Mouse (Mus musculus) MEL (cell line): ENCODE data around the gene Kcnh6. TPM values are rescaled to one million over a fixed set of nuclear protein-coding genes. Genes with fewer than 3 reads are reported as not detected.

Experiments
- CTCF ChIP-seq, 3 experiments: IDR thresholded peaks in 2 of 3; conservative IDR thresholded peaks in 1 of 3; 2 replicates each; pipeline ENCODE4 v1.5.1; 2011 to 2012; ENCODE audit warnings: low read length in 3 of 3, low read depth in 2 of 3, mild to moderate bottlenecking in 2 of 3, improper control_type of control experiment in 1 of 3, inconsistent platforms in 1 of 3, mixed read lengths in 1 of 3, moderate library complexity in 1 of 3; ENCODE audit not compliant: control insufficient read depth in 1 of 3, insufficient read depth in 1 of 3, poor library complexity in 1 of 3, severe bottlenecking in 1 of 3
- ELF1 ChIP-seq: IDR thresholded peaks from 2 replicates; pipeline ENCODE4 v1.6.1; 2014; ENCODE audit warnings: low read depth, mild to moderate bottlenecking, inconsistent platforms, low read length, improper control_type of control experiment, moderate library complexity
- ETS1 ChIP-seq: IDR thresholded peaks from 2 replicates; pipeline ENCODE4 v1.6.1; 2012; ENCODE audit warnings: low read depth, mild to moderate bottlenecking, inconsistent platforms, low read length, improper control_type of control experiment, moderate library complexity
- JUND ChIP-seq: IDR thresholded peaks from 2 replicates; pipeline ENCODE4 v1.6.1; 2011; ENCODE audit warnings: low read depth, mild to moderate bottlenecking, improper control_type of control experiment, low read length
- MAZ ChIP-seq: IDR thresholded peaks from 2 replicates; pipeline ENCODE4 v1.6.1; 2012; ENCODE audit warnings: low read depth, mild to moderate bottlenecking, inconsistent platforms, low read length, improper control_type of control experiment
- MYB ChIP-seq: IDR thresholded peaks from 2 replicates; pipeline ENCODE4 v1.6.1; 2011; ENCODE audit warnings: mild to moderate bottlenecking, low read depth, low read length, improper control_type of control experiment
- RCOR1 ChIP-seq: IDR thresholded peaks from 2 replicates; pipeline ENCODE4 v1.6.1; 2012; ENCODE audit warnings: low read depth, mild to moderate bottlenecking, inconsistent platforms, low read length, improper control_type of control experiment
- TBP ChIP-seq: IDR thresholded peaks from 2 replicates; pipeline ENCODE4 v1.8.0; 2011; ENCODE audit warnings: low read depth, low read length, improper control_type of control experiment
- polyA plus RNA-seq, 2 experiments: library from polyadenylated mRNA; stranded (reverse) in 1 of 2; unstranded in 1 of 2; fragments of >175 nt in 1 of 2; fragments of >200 nt in 1 of 2; gene quantifications; 2 replicates each; pipeline versions ENCODE4 v1.2.1 to v1.2.4; 2012; ENCODE audit warnings: low replicate concordance in 2 of 2, low read depth in 1 of 2; ENCODE audit not compliant: insufficient read length in 2 of 2, insufficient read depth in 1 of 2, missing spikeins in 1 of 2
- total RNA-seq: library from RNA; depleted of rRNA; stranded (reverse); fragments of 300-350 nt; gene quantifications from 2 replicates; pipeline ENCODE4 v1.2.3, GENCODE M21; 2012; rRNA removed

Kcnh6 gene
- total and polyA plus RNA-seq, 3 experiments: 0.04 to 0.07 TPM; not detected in 1

GRCm38 (mm10) chr11:106076321-106076720 is 68.4 kb downstream of the Kcnh6 start (continued):
- TF ChIP-seq TBP (0 out of 2 replicates have a peak, but pooled peaks have one; percentile 43), MYB (peak; percentile 27; the same call in 1 of the 2 replicates), JUND (no peak), ELF1 (no peak), MAZ (no peak), RCOR1 (no peak), ETS1 (no peak), CTCF (IDR thresholded peaks at IDR 0.05 in 2 of 3, conservative IDR thresholded peaks at IDR 0.05 in 1 of 3; ENCODE audit: control insufficient read depth in 1 of 3, insufficient read depth in 1 of 3, low read depth in 2 of 3, low read length in 3 of 3, poor library complexity in 1 of 3, severe bottlenecking in 1 of 3) (peak in 2 of 3 experiments; percentile 88 to 96)

Other genes starting within 250 kb of the Kcnh6 start
- 24.8 and 32.8 TPM in 2 replicates for gene Cyb561, start 54.8 kb upstream of the Kcnh6 start, total RNA-seq
- 10 to 100 TPM in 1 of 2 experiments, not detected in 1; 43.9 TPM for gene Cyb561, start 54.8 kb upstream of the Kcnh6 start, polyA plus RNA-seq
- gene Ace, start 40.2 kb upstream of the Kcnh6 start, total RNA-seq: not detected in 2 replicates
- not detected for gene Ace, start 40.2 kb upstream of the Kcnh6 start, polyA plus RNA-seq
- gene Ace3, start 13.4 kb upstream of the Kcnh6 start, total RNA-seq: not detected in 2 replicates
- gene Ace3, start 13.4 kb upstream of the Kcnh6 start, polyA plus RNA-seq: not detected
- gene Dcaf7, start 28.7 kb downstream of the Kcnh6 start, total RNA-seq: 77.4 and 86.9 TPM in 2 replicates
- 10 to 100 TPM; 65.5 to 88.2 TPM for gene Dcaf7, start 28.7 kb downstream of the Kcnh6 start, polyA plus RNA-seq
- gene Taco1, start 57.9 kb downstream of the Kcnh6 start, total RNA-seq: 33.3 and 35.0 TPM in 2 replicates
- 10 to 100 TPM in 1 of 2 experiments, not detected in 1; 33.1 TPM for gene Taco1, start 57.9 kb downstream of the Kcnh6 start, polyA plus RNA-seq
- gene Map3k3, start 76.5 kb downstream of the Kcnh6 start, total RNA-seq: 10.5 and 14.6 TPM in 2 replicates
- 10 to 100 TPM in 1 of 2 experiments, not detected in 1; 14.3 TPM for gene Map3k3, start 76.5 kb downstream of the Kcnh6 start, polyA plus RNA-seq
- gene Gm10840, start 152.7 kb downstream of the Kcnh6 start, total RNA-seq: not detected in 2 replicates
- gene Gm10840, start 152.7 kb downstream of the Kcnh6 start, polyA plus RNA-seq: not detected
- gene Limd2, start 152.7 kb downstream of the Kcnh6 start, total RNA-seq: 58.6 and 103 TPM in 2 replicates
- 100 to 1,000 TPM in 1 of 2 experiments, not detected in 1; 201 TPM for gene Limd2, start 152.7 kb downstream of the Kcnh6 start, polyA plus RNA-seq
- gene Strada, start 194.0 kb downstream of the Kcnh6 start, total RNA-seq: 25.5 and 27.4 TPM in 2 replicates
- 10 to 100 TPM in 1 of 2 experiments, not detected in 1; 39.8 TPM for gene Strada, start 194.0 kb downstream of the Kcnh6 start, polyA plus RNA-seq
- 51.6 and 51.8 TPM in 2 replicates for gene Ccdc47, start 208.2 kb downstream of the Kcnh6 start, total RNA-seq
- 100 to 1,000 TPM in 1 of 2 experiments, 10 to 100 TPM in 1; 47.6 to 145 TPM for gene Ccdc47, start 208.2 kb downstream of the Kcnh6 start, polyA plus RNA-seq
- 56.1 and 62.6 TPM in 2 replicates for gene Ddx42, start 208.8 kb downstream of the Kcnh6 start, total RNA-seq
- gene Ddx42, start 208.8 kb downstream of the Kcnh6 start, polyA plus RNA-seq: 10 to 100 TPM in 1 of 2 experiments, not detected in 1; 57.7 TPM
- 268 and 308 TPM in 2 replicates for gene Ftsj3, start 248.0 kb downstream of the Kcnh6 start, total RNA-seq
- gene Ftsj3, start 248.0 kb downstream of the Kcnh6 start, polyA plus RNA-seq: 100 to 1,000 TPM in 1 of 2 experiments, not detected in 1; 205 TPM
- 426 and 451 TPM in 2 replicates for gene Psmc5, start 248.0 kb downstream of the Kcnh6 start, total RNA-seq
- gene Psmc5, start 248.0 kb downstream of the Kcnh6 start, polyA plus RNA-seq: 100 to 1,000 TPM; 112 to 290 TPM